Mouse (Mus musculus) effector memory CD4-positive, alpha-beta T cell, adult 5 months (primary cell): Measurements from ENCODE around the gene D030056L22Rik. TPM values are rescaled to one million over a fixed set of nuclear protein-coding genes. Genes with fewer than 3 reads are reported as not detected.

Source experiments
- polyA plus RNA-seq: library from polyadenylated mRNA; unstranded; fragments of 100-300 nt; shearing (Covaris generic); gene quantifications from one replicate; pipeline ENCODE4 v1.2.1, GENCODE M21; 2017

D030056L22Rik gene
- polyA plus RNA-seq, result 44.3 TPM

DNA sequence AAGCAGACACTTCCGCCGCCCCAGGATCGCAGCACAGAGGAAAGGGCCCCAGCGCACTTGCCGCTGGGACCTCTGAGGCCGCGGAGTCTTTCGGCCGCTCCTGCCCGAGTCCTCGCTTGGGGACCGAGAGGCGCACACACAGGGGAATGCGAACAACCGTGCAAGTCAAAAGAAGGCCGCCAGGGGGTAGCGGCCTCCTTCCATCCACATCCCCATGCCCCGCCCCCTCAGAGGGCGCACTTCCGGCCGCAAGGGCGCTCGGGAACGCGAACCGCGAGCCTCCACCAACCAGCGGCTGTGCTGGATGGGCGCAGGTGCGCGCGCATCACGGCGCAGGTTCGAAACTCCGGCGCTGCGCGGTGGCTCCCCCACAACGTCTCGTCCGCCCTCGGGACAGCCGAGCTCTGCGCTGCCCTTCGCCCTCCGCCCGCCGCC is at the start of gene D030056L22Rik:
Gene D030056L22Rik, plus strand, starts transcription at position 328 of the 435 bp plus-strand sequence.

DNA sequence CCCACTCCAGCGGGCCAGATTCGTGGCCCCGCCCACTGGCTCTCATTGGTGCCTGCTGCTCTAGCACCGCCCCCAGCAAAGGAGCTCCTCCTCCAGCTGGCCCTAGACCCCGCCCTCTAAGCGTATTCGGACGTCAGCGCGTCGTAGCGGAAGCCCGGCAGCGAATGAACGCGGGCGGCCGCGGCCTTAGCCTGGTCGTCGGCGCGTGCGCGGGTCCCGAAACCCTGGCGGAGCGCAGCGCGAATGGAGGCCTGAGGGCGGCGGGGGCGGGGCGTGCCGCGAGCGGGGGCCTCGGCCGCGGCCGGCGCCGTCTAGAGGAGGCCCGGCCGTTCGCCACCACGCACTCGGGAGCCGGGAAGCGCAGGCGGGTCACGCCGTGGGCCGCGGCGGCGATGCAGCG is 42.4 kb upstream of the D030056L22Rik start, which contains the start of gene Carnmt1:
Gene Carnmt1, plus strand, starts transcription at position 157 of the 400 bp plus-strand sequence.

DNA sequence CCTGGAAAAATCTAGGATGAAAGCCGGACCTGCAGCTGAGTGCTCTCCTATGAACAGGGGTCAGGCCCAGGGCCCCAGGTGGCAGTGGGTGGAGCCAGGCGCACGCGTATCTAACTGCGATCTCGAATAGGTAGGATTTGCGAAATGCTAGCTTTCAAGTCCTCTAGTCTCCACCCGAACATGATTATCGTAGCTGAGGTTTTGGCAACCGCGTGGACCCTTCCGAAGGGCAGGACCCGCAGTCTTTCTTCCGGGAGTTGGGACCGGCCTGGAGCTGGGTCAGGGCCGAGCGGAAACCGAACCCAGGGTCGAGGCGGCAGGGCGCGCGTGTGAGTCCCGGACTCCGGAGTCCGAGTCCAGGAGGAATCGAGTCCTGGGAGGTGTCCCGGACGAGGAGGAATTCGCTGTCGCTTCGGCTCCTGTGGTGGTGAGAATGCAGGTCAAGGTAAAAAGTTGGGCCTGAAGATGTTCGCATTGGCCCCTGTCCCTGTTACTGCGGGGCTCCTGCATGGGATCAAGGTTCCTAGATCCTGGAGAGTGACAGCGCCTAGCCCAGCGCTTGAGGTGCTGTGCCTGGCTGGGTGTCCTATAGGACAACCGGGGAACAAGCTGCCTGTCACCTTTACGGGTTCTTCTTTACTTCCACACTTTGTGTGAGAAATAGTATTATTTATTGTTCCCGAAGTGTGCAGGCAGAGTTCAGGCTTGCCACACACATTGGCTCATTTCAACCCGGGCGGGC is 36.8 kb downstream of the D030056L22Rik start, which contains the start of gene Trpm6:
Gene Trpm6, plus strand, starts transcription at position 386 of the 742 bp plus-strand sequence.

Other genes starting within 250 kb of the D030056L22Rik start
- gene Ostf1, start 81.4 kb upstream of the D030056L22Rik start, polyA plus RNA-seq, result 436 TPM
- gene Nmrk1, start 81.2 kb upstream of the D030056L22Rik start, polyA plus RNA-seq, result 159 TPM
- gene Carnmt1, start 42.4 kb upstream of the D030056L22Rik start, polyA plus RNA-seq, result 37.2 TPM
- 1.5 TPM for gene Trpm6, start 36.8 kb downstream of the D030056L22Rik start, polyA plus RNA-seq